Comparison of ENCODE assay signal across 8 mouse cellular contexts in genomic region chr5:134006470-134007126, GRCm38 (mm10).
A peak's percentile ranks its signal among the peaks of the same experiment; 100 is the strongest.
DNase-seq lines count a peak whose midpoint lies in the region; ATAC-seq lines count a peak whose summit lies in the region.

No protein-coding gene starts in this region.

- DNase-seq in 3134 (ENCODE audit: extremely low read depth, insufficient read length, low spot score): peak; percentile 38
- peak; percentile 74 for DNase-seq in adrenal gland, postnatal 25 days
- peak; percentile 82 for DNase-seq in heart, adult 8-10 months (ENCODE audit: low spot score)
- peak; percentile 80 for DNase-seq in kidney, adult 9 months

- ATAC-seq in embryonic facial prominence, embryonic 13.5 days (ENCODE audit: insufficient number of reproducible peaks, insufficient read depth, low FRiP score, low TSS enrichment, low read depth): peak; percentile 50
- peak; percentile 90 for ATAC-seq in limb, embryonic 13.5 days (ENCODE audit: low FRiP score, low read depth)
- peak; percentile 75 for ATAC-seq in midbrain, embryonic 16.5 days
- ATAC-seq in stomach, embryonic 15.5 days (ENCODE audit: insufficient read depth, low FRiP score, low read depth): peak; percentile 77

- H3K36me3 ChIP-seq in embryonic facial prominence, embryonic 13.5 days: no peaks in the 10 kb centered on the region
- H3K36me3 ChIP-seq in limb, embryonic 13.5 days: no peaks in the 10 kb centered on the region
- H3K36me3 ChIP-seq in midbrain, embryonic 16.5 days (ENCODE audit: control insufficient read depth, insufficient read depth, low read length): no peaks in the 10 kb centered on the region
- H3K36me3 ChIP-seq in stomach, embryonic 15.5 days: no peaks in the 10 kb centered on the region

- H3K9me3 ChIP-seq in embryonic facial prominence, embryonic 13.5 days: no peaks in the 10 kb centered on the region; the same call in 1 of the 2 replicates
- H3K9me3 ChIP-seq in limb, embryonic 13.5 days: no peaks in the 10 kb centered on the region
- H3K9me3 ChIP-seq in midbrain, embryonic 16.5 days (replicated peaks; ENCODE audit: control insufficient read depth, low read length, poor library complexity, severe bottlenecking): no peaks in the 10 kb centered on the region
- H3K9me3 ChIP-seq in stomach, embryonic 15.5 days: no peaks in the 10 kb centered on the region

- WGBS in embryonic facial prominence, embryonic 13.5 days: 4% methylated on average over 14 of the region's 14 CpGs
- 2% methylated on average over 14 of the region's 14 CpGs for WGBS in limb, embryonic 13.5 days
- 2% methylated on average over 14 of the region's 14 CpGs for WGBS in midbrain, embryonic 16.5 days
- 6% methylated on average over 14 of the region's 14 CpGs for WGBS in stomach, embryonic 15.5 days

- H3K9ac ChIP-seq in embryonic facial prominence, embryonic 13.5 days: 0 out of 2 replicates have a peak overlapping the region, but pooled peaks have one; percentile 46
- H3K9ac ChIP-seq in limb, embryonic 13.5 days: no peak overlapping the region
- H3K9ac ChIP-seq in midbrain, embryonic 16.5 days (ENCODE audit: low read depth, low read length): no peak overlapping the region; the same call in 1 of the 2 replicates
- H3K9ac ChIP-seq in stomach, embryonic 15.5 days: no peak overlapping the region

- peak overlapping the region; percentile 25; the same call in 1 of the 2 replicates for H3K4me3 ChIP-seq in embryonic facial prominence, embryonic 13.5 days
- peak overlapping the region; percentile 29 for H3K4me3 ChIP-seq in limb, embryonic 13.5 days
- H3K4me3 ChIP-seq in midbrain, embryonic 16.5 days (ENCODE audit: low read depth, low read length): no peak overlapping the region
- peak overlapping the region; percentile 20 for H3K4me3 ChIP-seq in stomach, embryonic 15.5 days (replicated peaks)

- H3K4me1 ChIP-seq in embryonic facial prominence, embryonic 13.5 days: peaks cover 26% of the 10 kb centered on the region
- H3K4me1 ChIP-seq in limb, embryonic 13.5 days: peaks cover 20% of the 10 kb centered on the region
- H3K4me1 ChIP-seq in midbrain, embryonic 16.5 days (ENCODE audit: control insufficient read depth, insufficient read depth, low read length): peaks cover 4% of the 10 kb centered on the region
- H3K4me1 ChIP-seq in stomach, embryonic 15.5 days: peaks cover 3% of the 10 kb centered on the region; the same call in 1 of the 2 replicates

- H3K27ac ChIP-seq in embryonic facial prominence, embryonic 13.5 days: no peak overlapping the region; the same call in 1 of the 2 replicates
- H3K27ac ChIP-seq in limb, embryonic 13.5 days: peak overlapping the region; percentile 34; the same call in 1 of the 2 replicates
- H3K27ac ChIP-seq in midbrain, embryonic 16.5 days (ENCODE audit: low read length): no peak overlapping the region
- no peak overlapping the region for H3K27ac ChIP-seq in stomach, embryonic 15.5 days

- peak overlapping the region; percentile 59 for H3K4me2 ChIP-seq in embryonic facial prominence, embryonic 13.5 days
- peak overlapping the region; percentile 59 for H3K4me2 ChIP-seq in limb, embryonic 13.5 days (replicated peaks)
- H3K4me2 ChIP-seq in midbrain, embryonic 16.5 days (ENCODE audit: low read length): peak overlapping the region; percentile 43
- peak overlapping the region; percentile 59 for H3K4me2 ChIP-seq in stomach, embryonic 15.5 days

- no peaks in the 10 kb centered on the region for H3K27me3 ChIP-seq in embryonic facial prominence, embryonic 13.5 days
- H3K27me3 ChIP-seq in limb, embryonic 13.5 days: peaks cover 18% of the 10 kb centered on the region; the same call in 1 of the 2 replicates
- H3K27me3 ChIP-seq in midbrain, embryonic 16.5 days (ENCODE audit: control insufficient read depth, insufficient read depth, low read depth, low read length): peaks cover 2% of the 10 kb centered on the region; the same call in 1 of the 2 replicates
- H3K27me3 ChIP-seq in stomach, embryonic 15.5 days (replicated peaks): no peaks in the 10 kb centered on the region
